Comparison of ENCODE assay signal across 11 mouse cellular contexts in the genomic region with DNA sequence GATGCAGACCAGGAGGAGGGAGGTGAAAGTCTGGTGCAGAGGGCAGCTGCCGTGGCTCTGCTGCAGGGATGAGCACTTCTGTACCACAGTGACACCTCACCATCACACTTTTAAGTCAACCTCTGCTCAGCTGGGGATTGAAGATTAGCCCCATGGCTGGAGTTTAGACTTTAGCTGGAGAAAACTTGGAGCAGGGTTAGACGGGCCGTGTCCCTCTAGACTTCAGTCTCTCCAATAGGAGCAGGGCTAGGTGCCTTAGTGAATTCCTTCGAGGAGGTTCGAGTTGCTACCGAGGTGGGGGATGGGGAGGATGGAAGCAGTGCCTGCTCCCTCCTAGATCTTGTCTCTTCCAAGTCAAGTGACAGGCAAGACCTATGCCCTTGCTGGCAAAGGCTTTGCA. TPM values are rescaled to one million over a fixed set of nuclear protein-coding genes. Genes with fewer than 3 reads are reported as not detected.
DNase-seq lines count a peak whose midpoint lies in the region; ATAC-seq and TF ChIP-seq lines count a peak whose summit lies in the region.
"Had no signal": no experiment of that assay in that cellular context is flagged by ENCODE, and none has a peak within 500 bp of the region (broad histone marks: within the 10 kb centered on the region; RNA-seq: fewer than 3 reads in every experiment).

No protein-coding gene starts in this region.

- 39% methylated on average over 6 of the region's 6 CpGs for whole genome bisulfite sequencing in heart, embryonic 15.5 days
- 54% methylated on average over 6 of the region's 6 CpGs for WGBS in bone marrow, adult 2 months
- 44% methylated on average over 6 of the region's 6 CpGs for WGBS in heart, postnatal 0 days
- 47% methylated on average over 6 of the region's 6 CpGs for WGBS in liver, embryonic 12.5 days (ENCODE audit: insufficient replicate concordance)
- WGBS in hindbrain, embryonic 14.5 days: 60% methylated on average over 6 of the region's 6 CpGs

- no peak for ATAC-seq in heart, embryonic 15.5 days (replicated peaks; ENCODE audit: insufficient number of reproducible peaks, insufficient read depth, low FRiP score, low read depth)
- ATAC-seq in heart, postnatal 0 days (ENCODE audit: insufficient read depth, low read depth): no peak
- ATAC-seq in liver, embryonic 12.5 days: no peak
- no peak for ATAC-seq in hindbrain, embryonic 14.5 days (ENCODE audit: low FRiP score)

- TF ChIP-seq POLR2A in bone marrow, adult 2 months (IDR thresholded peaks at IDR 0.05; ENCODE audit: borderline replicate concordance, control insufficient read depth, low read depth, low read length): no peak

- peaks cover 75% of the 10 kb centered on the region for H3K4me1 ChIP-seq in heart, embryonic 15.5 days (replicated peaks)
- no peaks in the 10 kb centered on the region; the same call in 1 of the 2 replicates for H3K4me1 ChIP-seq in bone marrow, adult 2 months (ENCODE audit: control insufficient read depth, insufficient read depth, low read length)
- peaks cover 49% of the 10 kb centered on the region for H3K4me1 ChIP-seq in heart, postnatal 0 days (ENCODE audit: control insufficient read depth, insufficient read depth)
- H3K4me1 ChIP-seq in liver, embryonic 12.5 days: peaks cover 90% of the 10 kb centered on the region
- H3K4me1 ChIP-seq in hindbrain, embryonic 14.5 days (replicated peaks; ENCODE audit: control insufficient read depth, insufficient read depth, low read length): 0 out of 2 replicates have a peak, but pooled peaks cover 13% of the 10 kb centered on the region

- H3K9me3 ChIP-seq in heart, embryonic 15.5 days (replicated peaks): no peaks in the 10 kb centered on the region
- no peaks in the 10 kb centered on the region for H3K9me3 ChIP-seq in heart, postnatal 0 days (replicated peaks; ENCODE audit: control insufficient read depth, low read length)
- no peaks in the 10 kb centered on the region for H3K9me3 ChIP-seq in liver, embryonic 12.5 days (replicated peaks)
- no peaks in the 10 kb centered on the region for H3K9me3 ChIP-seq in hindbrain, embryonic 14.5 days (ENCODE audit: control insufficient read depth, low read length)
- H3K9me3 ChIP-seq: limb, embryonic 12.5 days had no signal

- no peak for TF ChIP-seq CTCF in bone marrow, adult 2 months (IDR thresholded peaks at IDR 0.05; ENCODE audit: control insufficient read depth, insufficient read depth, low read length)
- no peak for TF ChIP-seq CTCF in heart, postnatal 0 days (IDR thresholded peaks at IDR 0.05; ENCODE audit: low read depth)

- peak overlapping the region; percentile 8; the same call in 1 of the 2 replicates for H3K9ac ChIP-seq in heart, embryonic 15.5 days
- H3K9ac ChIP-seq in heart, postnatal 0 days (replicated peaks; ENCODE audit: low read depth, low read length): peak overlapping the region; percentile 34; the same call in 1 of the 2 replicates
- peak overlapping the region; percentile 66 for H3K9ac ChIP-seq in liver, embryonic 12.5 days
- H3K9ac ChIP-seq in hindbrain, embryonic 14.5 days: no peak overlapping the region
- H3K9ac ChIP-seq: limb, embryonic 12.5 days had no signal

- no peak for DNase-seq in heart, adult 8-10 months (ENCODE audit: low spot score)
- no peak for DNase-seq in heart, postnatal 0 days (ENCODE audit: low spot score)
- no peak for DNase-seq in hindbrain, embryonic 14.5 days (ENCODE audit: low spot score)
- DNase-seq in left cerebral cortex, adult 11 months (ENCODE audit: low spot score): no peak
- no peak for DNase-seq in thymus, postnatal 10 days (ENCODE audit: low spot score in 2 of 2)
- DNase-seq: thymus, adult 2 months had no signal

- H3K4me3 ChIP-seq in heart, embryonic 15.5 days: peak overlapping the region; percentile 26
- peak overlapping the region; percentile 92 for H3K4me3 ChIP-seq in bone marrow, adult 2 months (replicated peaks; ENCODE audit: control insufficient read depth, low read depth, low read length)
- H3K4me3 ChIP-seq in heart, postnatal 0 days (ENCODE audit: low read depth, low read length): peak overlapping the region; percentile 40
- H3K4me3 ChIP-seq in liver, embryonic 12.5 days: peak overlapping the region; percentile 48
- H3K4me3 ChIP-seq in hindbrain, embryonic 14.5 days (replicated peaks; ENCODE audit: low read length): no peak overlapping the region
- H3K4me3 ChIP-seq: limb, embryonic 12.5 days had no signal

- no peaks in the 10 kb centered on the region for H3K36me3 ChIP-seq in heart, embryonic 15.5 days
- H3K36me3 ChIP-seq in heart, postnatal 0 days (replicated peaks; ENCODE audit: control insufficient read depth, insufficient read depth, low read length): no peaks in the 10 kb centered on the region
- no peaks in the 10 kb centered on the region for H3K36me3 ChIP-seq in liver, embryonic 12.5 days
- no peaks in the 10 kb centered on the region for H3K36me3 ChIP-seq in hindbrain, embryonic 14.5 days (replicated peaks; ENCODE audit: control insufficient read depth, insufficient read depth)
- H3K36me3 ChIP-seq: limb, embryonic 12.5 days had no signal

- peak overlapping the region; percentile 42 for H3K4me2 ChIP-seq in heart, embryonic 15.5 days
- peak overlapping the region; percentile 53 for H3K4me2 ChIP-seq in heart, postnatal 0 days (ENCODE audit: low read depth, low read length)
- H3K4me2 ChIP-seq in liver, embryonic 12.5 days: peak overlapping the region; percentile 62
- no peak overlapping the region for H3K4me2 ChIP-seq in hindbrain, embryonic 14.5 days (replicated peaks)
- H3K4me2 ChIP-seq: limb, embryonic 12.5 days had no signal

- H3K27me3 ChIP-seq in heart, embryonic 15.5 days: no peaks in the 10 kb centered on the region
- no peaks in the 10 kb centered on the region for H3K27me3 ChIP-seq in heart, postnatal 0 days (ENCODE audit: control insufficient read depth, insufficient read depth, low read length)
- 0 out of 2 replicates have a peak, but pooled peaks cover 2% of the 10 kb centered on the region for H3K27me3 ChIP-seq in liver, embryonic 12.5 days (replicated peaks)
- H3K27me3 ChIP-seq in hindbrain, embryonic 14.5 days (ENCODE audit: control insufficient read depth, insufficient read depth, low read length): no peaks in the 10 kb centered on the region

- TF ChIP-seq EP300 in heart, postnatal 0 days (IDR thresholded peaks at IDR 0.05; ENCODE audit: low read depth): no peak

- no peak overlapping the region for H3K27ac ChIP-seq in heart, embryonic 15.5 days
- H3K27ac ChIP-seq in bone marrow, adult 2 months (ENCODE audit: control insufficient read depth, insufficient read depth, low read depth, low read length, poor library complexity): peak overlapping the region; percentile 91
- H3K27ac ChIP-seq in heart, postnatal 0 days (ENCODE audit: low read depth): no peak overlapping the region
- H3K27ac ChIP-seq in liver, embryonic 12.5 days: peak overlapping the region; percentile 81
- H3K27ac ChIP-seq in hindbrain, embryonic 14.5 days: no peak overlapping the region
- H3K27ac ChIP-seq: limb, embryonic 12.5 days had no signal

RNA-seq across cellular contexts. Expression of a gene that starts 1.8 kb away (rescaled TPM):
- polyA plus RNA-seq in heart, embryonic 15.5 days (2015; fragmentation: Nextera tagmentation; extraction: Ambion mirVana): 42.8 and 51.1 TPM in 2 replicates
- total RNA-seq in heart, adult 8-10 months (2022): 100 to 1,000 TPM; 336 to 404 (median 350) TPM
- 226 and 325 TPM in 2 replicates for polyA plus RNA-seq in bone marrow, adult 2 months (2011; ENCODE audit: insufficient read depth, insufficient read length, low replicate concordance, missing spikeins)
- 146 and 148 TPM in 2 replicates for total RNA-seq in heart, postnatal 0 days (2014; rRNA removed; ENCODE audit: low replicate concordance)
- polyA plus RNA-seq in heart, postnatal 0 days (2015; fragmentation: Nextera tagmentation; extraction: Ambion mirVana): 56.4 and 58.0 TPM in 2 replicates
- 29.1 and 29.5 TPM in 2 replicates for polyA plus RNA-seq in liver, embryonic 12.5 days (2016; fragmentation: Nextera tagmentation; extraction: Ambion mirVana)
- 3.6 and 6.5 TPM in 2 replicates for polyA plus RNA-seq in hindbrain, embryonic 14.5 days (2014; fragmentation: Nextera tagmentation; extraction: Ambion mirVana)

RNA-seq across cellular contexts. Expression of a gene that starts 38.0 kb away (rescaled TPM):
- polyA plus RNA-seq in heart, embryonic 15.5 days (2015; fragmentation: Nextera tagmentation; extraction: Ambion mirVana): not detected in 2 replicates
- not detected for total RNA-seq in heart, adult 8-10 months (2022)
- not detected in 2 replicates for polyA plus RNA-seq in bone marrow, adult 2 months (2011; ENCODE audit: insufficient read depth, insufficient read length, low replicate concordance, missing spikeins)
- total RNA-seq in heart, postnatal 0 days (2014; rRNA removed; ENCODE audit: low replicate concordance): not detected in 2 replicates
- polyA plus RNA-seq in heart, postnatal 0 days (2015; fragmentation: Nextera tagmentation; extraction: Ambion mirVana): not detected in 2 replicates
- polyA plus RNA-seq in liver, embryonic 12.5 days (2016; fragmentation: Nextera tagmentation; extraction: Ambion mirVana): not detected in 2 replicates
- not detected in 2 replicates for polyA plus RNA-seq in hindbrain, embryonic 14.5 days (2014; fragmentation: Nextera tagmentation; extraction: Ambion mirVana)
- total RNA-seq: gastrocnemius, adult 18-20 months had no signal
- polyA plus RNA-seq: limb, embryonic 12.5 days had no signal

Comparison
In these comparisons a context has a peak if more than half of its experiments do, and no peak if none do; other contexts are left out.
1. H3K27ac ChIP-seq: peak in bone marrow, adult 2 months (single experiment) and liver, embryonic 12.5 days (single experiment); none in heart, embryonic 15.5 days (single experiment), heart, postnatal 0 days (single experiment) and hindbrain, embryonic 14.5 days (single experiment).